Mouse (Mus musculus) liver, embryonic 11.5 days (tissue): ENCODE measurements around the gene Ctnnbl1. TPM values are rescaled to one million over a fixed set of nuclear protein-coding genes. Genes with fewer than 3 reads are reported as not detected.

Source experiments
- ATAC-seq: fragments of 200-750 bp; cut with Nextera tagmentation; replicated peaks from 2 replicates; pipeline ENCODE4 v1.8.0; 2017; ENCODE audit warnings: moderate number of reproducible peaks, mild to moderate bottlenecking, moderate TSS enrichment, moderate library complexity; ENCODE audit not compliant: low FRiP score
- DNase-seq: peaks from one replicate; pipeline ENCODE4 v3.0.0-alpha.2; 2017; ENCODE audit warnings: low spot score
- H3K27ac ChIP-seq: fragments of 300-500 bp; sonication (generic); 2 replicates; pipeline ENCODE4 v1.5.1; 2014; ENCODE audit warnings: mild to moderate bottlenecking, low read depth, low read length, control low read depth
- H3K27me3 ChIP-seq: fragments of 300-500 bp; sonication (generic); replicated peaks from 2 replicates; pipeline ENCODE4 v1.6.1; 2014; ENCODE audit warnings: low read length, mixed read lengths; ENCODE audit not compliant: control insufficient read depth, insufficient read depth
- H3K36me3 ChIP-seq: fragments of 300-500 bp; sonication (generic); 2 replicates; pipeline ENCODE4 v1.6.1; 2014; ENCODE audit warnings: mild to moderate bottlenecking, low read length, moderate library complexity, mixed read lengths; ENCODE audit not compliant: control insufficient read depth, insufficient read depth
- H3K4me1 ChIP-seq: fragments of 300-500 bp; sonication (generic); replicated peaks from 2 replicates; pipeline ENCODE4 v1.6.1; 2014; ENCODE audit warnings: low read length, mixed read lengths; ENCODE audit not compliant: control insufficient read depth, insufficient read depth
- H3K4me2 ChIP-seq: fragments of 300-500 bp; sonication (generic); 2 replicates; pipeline ENCODE4 v1.6.1; 2014; ENCODE audit warnings: mild to moderate bottlenecking, control low read depth, moderate library complexity
- H3K4me3 ChIP-seq: fragments of 300-500 bp; sonication (generic); 2 replicates; pipeline ENCODE4 v1.5.1; 2014; ENCODE audit warnings: low read depth, low read length, control low read depth
- H3K9ac ChIP-seq: fragments of 300-500 bp; sonication (generic); 2 replicates; pipeline ENCODE4 v1.6.1; 2014; ENCODE audit warnings: low read depth, low read length, control low read depth
- H3K9me3 ChIP-seq: fragments of 300-500 bp; sonication (generic); 2 replicates; pipeline ENCODE4 v1.6.1; 2016; ENCODE audit warnings: low read length, inconsistent platforms, mixed read lengths; ENCODE audit not compliant: control insufficient read depth
- WGBS: fragments of 180-500 bp; shearing (Covaris S2); extraction: QIAGEN DNeasy Blood & Tissue Kit; methylation state at CpG from one replicate; pipeline ENCODE4 v1.1.7; 2014; 5-methylcytosine and 5-hydroxymethylcytosine counted together
- polyA plus RNA-seq: library from polyadenylated mRNA; unstranded; fragments of >200 nt; fragmentation: Nextera tagmentation; extraction: Ambion mirVana; gene quantifications from 2 replicates; pipeline ENCODE4 v1.2.1, GENCODE M21; 2014

The Ctnnbl1 gene
- polyA plus RNA-seq, 1 experiment from 2014 or later = 56.3 TPM

DNA sequence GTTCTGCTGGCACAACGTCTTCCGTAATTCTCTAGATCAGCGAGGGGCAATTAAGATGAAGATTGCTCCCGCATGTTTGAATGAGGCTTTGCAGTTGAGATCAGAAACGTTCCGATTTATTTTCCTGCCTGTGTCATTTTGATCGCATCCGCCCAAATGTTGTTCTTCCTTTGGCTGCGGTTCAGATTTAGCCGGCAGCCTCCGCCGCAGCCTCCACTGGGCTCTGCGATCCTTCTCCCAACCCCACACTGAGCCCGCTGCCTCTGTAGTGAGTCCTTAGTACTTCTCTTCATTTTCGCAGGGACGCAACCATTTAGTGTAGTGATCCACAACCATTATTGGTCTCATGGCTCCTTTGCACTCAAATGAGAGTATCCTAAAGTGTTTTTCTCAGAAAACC is 46.0 kb downstream of the Ctnnbl1 start:
- DNase-seq = no peak
- Histone ChIP-seq H3K4me2 (no peak overlapping the region), H3K4me1 (peaks cover under 1% of the 10 kb centered on the region; the same call in 1 of the 2 replicates), H3K27ac (no peak overlapping the region), H3K9me3 (no peaks in the 10 kb centered on the region), H3K9ac (no peak overlapping the region), H3K27me3 (no peaks in the 10 kb centered on the region), H3K36me3 (no peaks in the 10 kb centered on the region), H3K4me3 (no peak overlapping the region)
- 96% methylated on average over 16 of the region's 16 CpGs for WGBS
- no peak for ATAC-seq

- Histone ChIP-seq H3K4me1 (peaks cover 3% of the 10 kb centered on the region; the same call in 1 of the 2 replicates), H3K4me3 (no peak overlapping the region), H3K36me3 (no peaks in the 10 kb centered on the region), H3K9me3 (no peaks in the 10 kb centered on the region), H3K4me2 (no peak overlapping the region), H3K9ac (no peak overlapping the region), H3K27ac (no peak overlapping the region), H3K27me3 (no peaks in the 10 kb centered on the region)
- WGBS = 76% methylated on average over 6 of the region's 6 CpGs
- DNase-seq (no peak), ATAC-seq (no peak)
Measured at GRCm38 (mm10) chr2:157784238-157784637, 47.0 kb downstream of the Ctnnbl1 start.

GRCm38 (mm10) chr2:157784647-157785046 is 47.4 kb downstream of the Ctnnbl1 start:
- Histone ChIP-seq H3K4me1 (peaks cover 3% of the 10 kb centered on the region; the same call in 1 of the 2 replicates), H3K27ac (no peak overlapping the region), H3K4me2 (no peak overlapping the region), H3K36me3 (no peaks in the 10 kb centered on the region), H3K27me3 (no peaks in the 10 kb centered on the region), H3K9me3 (no peaks in the 10 kb centered on the region), H3K9ac (no peak overlapping the region), H3K4me3 (no peak overlapping the region)
- ATAC-seq = no peak
- DNase-seq = no peak
- WGBS = 66% methylated on average over 2 of the region's 2 CpGs

- no peak for ATAC-seq
- no peak overlapping the region for H3K27ac ChIP-seq
- no peaks in the 10 kb centered on the region for H3K9me3 ChIP-seq
- no peak overlapping the region for H3K4me3 ChIP-seq
- no peaks in the 10 kb centered on the region for H3K27me3 ChIP-seq
- H3K4me2 ChIP-seq = no peak overlapping the region
- DNase-seq = no peak
- no peaks in the 10 kb centered on the region; the same call in 1 of the 2 replicates for H3K36me3 ChIP-seq
- 77% methylated on average over 7 of the region's 7 CpGs for WGBS
- H3K9ac ChIP-seq = no peak overlapping the region
- peaks cover 15% of the 10 kb centered on the region for H3K4me1 ChIP-seq
Measured at GRCm38 (mm10) chr2:157789226-157789625, 52.0 kb downstream of the Ctnnbl1 start.

GRCm38 (mm10) chr2:157790836-157791495 is 53.8 kb downstream of the Ctnnbl1 start:
- no peaks in the 10 kb centered on the region for H3K27me3 ChIP-seq
- H3K4me1 ChIP-seq = peaks cover 15% of the 10 kb centered on the region
- H3K9ac ChIP-seq = no peak overlapping the region
- no peak overlapping the region for H3K4me2 ChIP-seq
- no peaks in the 10 kb centered on the region for H3K9me3 ChIP-seq
- no peak overlapping the region for H3K27ac ChIP-seq
- no peak for DNase-seq
- 94% methylated on average over 8 of the region's 8 CpGs for WGBS
- ATAC-seq = no peak
- no peaks in the 10 kb centered on the region; the same call in 1 of the 2 replicates for H3K36me3 ChIP-seq
- H3K4me3 ChIP-seq = no peak overlapping the region

GRCm38 (mm10) chr2:157791528-157792162 is 54.4 kb downstream of the Ctnnbl1 start:
- no peaks in the 10 kb centered on the region for H3K9me3 ChIP-seq
- DNase-seq (no peak), ATAC-seq (no peak)
- H3K27ac ChIP-seq = no peak overlapping the region
- H3K4me1 ChIP-seq = peaks cover 15% of the 10 kb centered on the region
- H3K36me3 ChIP-seq = no peaks in the 10 kb centered on the region; the same call in 1 of the 2 replicates
- H3K4me2 ChIP-seq = no peak overlapping the region
- no peak overlapping the region for H3K9ac ChIP-seq
- 79% methylated on average over 14 of the region's 14 CpGs for WGBS
- H3K27me3 ChIP-seq = no peaks in the 10 kb centered on the region
- no peak overlapping the region for H3K4me3 ChIP-seq

DNA sequence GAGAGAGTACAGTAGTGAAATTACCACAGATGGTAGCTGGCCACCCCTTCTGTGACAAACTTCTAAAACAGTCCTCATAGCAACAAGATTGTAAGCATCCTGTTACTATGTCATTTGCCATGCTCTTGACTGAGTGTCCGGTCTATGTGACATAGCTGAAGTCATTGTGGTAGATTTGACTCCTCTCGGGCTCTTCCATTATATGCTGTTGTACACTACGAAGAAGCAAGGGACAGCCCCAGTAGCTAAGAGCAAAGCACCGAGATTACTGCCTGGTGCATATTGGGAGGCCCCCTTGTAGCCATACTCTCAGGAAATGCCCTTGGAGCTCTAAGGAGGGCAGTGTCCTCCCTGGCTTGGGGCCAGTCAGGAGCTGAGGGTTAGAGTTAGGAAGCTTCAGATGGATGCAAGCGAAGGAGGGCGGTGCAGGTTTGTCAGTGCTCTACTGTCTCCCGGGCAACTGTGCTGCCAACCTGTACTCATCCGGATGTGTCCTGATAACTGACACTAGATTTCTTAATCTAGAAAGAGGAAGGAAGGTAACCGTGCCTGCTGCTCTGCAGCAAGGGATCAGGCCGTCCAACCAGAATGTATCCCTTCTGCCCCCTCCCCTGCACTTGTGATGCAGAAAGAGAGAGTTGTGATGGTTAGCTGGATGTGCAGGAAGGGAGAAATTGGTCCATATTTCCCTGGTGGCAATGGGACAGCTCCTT is 55.8 kb downstream of the Ctnnbl1 start:
- whole genome bisulfite sequencing = 61% methylated on average over 10 of the region's 10 CpGs
- peaks cover 15% of the 10 kb centered on the region for H3K4me1 ChIP-seq
- peak overlapping the region; percentile 6; the same call in 1 of the 2 replicates for H3K4me2 ChIP-seq
- H3K9me3 ChIP-seq = no peaks in the 10 kb centered on the region
- no peak overlapping the region for H3K27ac ChIP-seq
- H3K4me3 ChIP-seq = no peak overlapping the region
- H3K36me3 ChIP-seq = no peaks in the 10 kb centered on the region; the same call in 1 of the 2 replicates
- ATAC-seq (no peak), DNase-seq (no peak)
- no peak overlapping the region for H3K9ac ChIP-seq
- H3K27me3 ChIP-seq = no peaks in the 10 kb centered on the region

GRCm38 (mm10) chr2:157793851-157794332 is 56.7 kb downstream of the Ctnnbl1 start:
- H3K27me3 ChIP-seq = no peaks in the 10 kb centered on the region
- ATAC-seq (peak; percentile 67), DNase-seq (no peak)
- no peaks in the 10 kb centered on the region for H3K9me3 ChIP-seq
- H3K4me2 ChIP-seq = peak overlapping the region; percentile 6; the same call in 1 of the 2 replicates
- no peak overlapping the region for H3K4me3 ChIP-seq
- H3K9ac ChIP-seq = no peak overlapping the region
- WGBS = 38% methylated on average over 8 of the region's 8 CpGs
- no peaks in the 10 kb centered on the region; the same call in 1 of the 2 replicates for H3K36me3 ChIP-seq
- H3K27ac ChIP-seq = no peak overlapping the region
- H3K4me1 ChIP-seq = peaks cover 12% of the 10 kb centered on the region
